Comparison of ENCODE assay signal across 8 mouse cellular contexts in genomic region chr4:115101682-115102081, GRCm38 (mm10). TPM values are rescaled to one million over a fixed set of nuclear protein-coding genes. Genes with fewer than 3 reads are reported as not detected.
DNase-seq lines count a peak whose midpoint lies in the region; ATAC-seq and TF ChIP-seq lines count a peak whose summit lies in the region.

No protein-coding gene starts in this region.

- H3K4me2 ChIP-seq in intestine, postnatal 0 days (replicated peaks; ENCODE audit: low read depth): peak overlapping the region; percentile 32
- H3K4me2 ChIP-seq in midbrain, embryonic 14.5 days (ENCODE audit: low read length): no peak overlapping the region
- peak overlapping the region; percentile 31 for H3K4me2 ChIP-seq in stomach, embryonic 15.5 days

- H3K9me3 ChIP-seq in intestine, postnatal 0 days (ENCODE audit: control insufficient read depth): no peaks in the 10 kb centered on the region
- H3K9me3 ChIP-seq in midbrain, embryonic 14.5 days (ENCODE audit: control insufficient read depth, low read length): no peaks in the 10 kb centered on the region
- H3K9me3 ChIP-seq in stomach, embryonic 15.5 days: no peaks in the 10 kb centered on the region

- WGBS in intestine, postnatal 0 days: 37% methylated on average over 6 of the region's 6 CpGs
- 41% methylated on average over 6 of the region's 6 CpGs for whole genome bisulfite sequencing in midbrain, embryonic 14.5 days
- WGBS in stomach, embryonic 15.5 days: 31% methylated on average over 6 of the region's 6 CpGs

- DNase-seq in urinary bladder, postnatal 25 days (ENCODE audit: low spot score): peak; percentile 35
- DNase-seq in urinary bladder, adult 18-20 months (ENCODE audit: low spot score in 2 of 2): no peak
- DNase-seq in cerebellum, postnatal 10 days: peak; percentile 82 to 86
- DNase-seq in frontal cortex, postnatal 25 days (ENCODE audit: low spot score in 2 of 2): peak; percentile 55 to 58
- peak; percentile 87 to 89 for DNase-seq in left cerebral cortex, postnatal 14 days (ENCODE audit: low spot score in 2 of 2)
- peak; percentile 89 for DNase-seq in midbrain, embryonic 14.5 days

- no peak overlapping the region for H3K9ac ChIP-seq in intestine, postnatal 0 days (ENCODE audit: low read depth, low read length)
- H3K9ac ChIP-seq in midbrain, embryonic 14.5 days (replicated peaks; ENCODE audit: low read length): no peak overlapping the region
- no peak overlapping the region for H3K9ac ChIP-seq in stomach, embryonic 15.5 days

- no peak overlapping the region for H3K27ac ChIP-seq in intestine, postnatal 0 days (ENCODE audit: low read depth, low read length)
- H3K27ac ChIP-seq in midbrain, embryonic 14.5 days (replicated peaks; ENCODE audit: low read depth, low read length): no peak overlapping the region
- no peak overlapping the region for H3K27ac ChIP-seq in stomach, embryonic 15.5 days

- no peaks in the 10 kb centered on the region for H3K27me3 ChIP-seq in intestine, postnatal 0 days (replicated peaks; ENCODE audit: control insufficient read depth, insufficient read depth, low read length)
- no peaks in the 10 kb centered on the region for H3K27me3 ChIP-seq in midbrain, embryonic 14.5 days (ENCODE audit: control insufficient read depth, insufficient read depth, low read length)
- H3K27me3 ChIP-seq in stomach, embryonic 15.5 days (replicated peaks): 0 out of 2 replicates have a peak, but pooled peaks cover 5% of the 10 kb centered on the region

- ATAC-seq in intestine, postnatal 0 days: no peak
- peak; percentile 57 for ATAC-seq in midbrain, embryonic 14.5 days (ENCODE audit: low FRiP score, low TSS enrichment)
- ATAC-seq in stomach, embryonic 15.5 days (ENCODE audit: insufficient read depth, low FRiP score, low read depth): peak; percentile 25; the same call in 1 of the 2 replicates

- H3K4me1 ChIP-seq in intestine, postnatal 0 days (replicated peaks; ENCODE audit: control insufficient read depth, insufficient read depth, low read length): 0 out of 2 replicates have a peak, but pooled peaks cover under 1% of the 10 kb centered on the region
- peaks cover 4% of the 10 kb centered on the region; the same call in 1 of the 2 replicates for H3K4me1 ChIP-seq in midbrain, embryonic 14.5 days (ENCODE audit: control insufficient read depth, insufficient read depth, low read length)
- peaks cover 5% of the 10 kb centered on the region for H3K4me1 ChIP-seq in stomach, embryonic 15.5 days

- intact Hi-C loops in left cerebral cortex, postnatal 14 days (cut with DNase I): loop anchor here (2.0 kb wide), 1 partner anchor 607 kb away; no protein-coding TSS in a partner anchor

- peak; percentile 98 for TF ChIP-seq CTCF in intestine, postnatal 0 days (IDR thresholded peaks at IDR 0.05; ENCODE audit: low read depth)

- no peak overlapping the region for H3K4me3 ChIP-seq in intestine, postnatal 0 days (ENCODE audit: low read depth, low read length)
- no peak overlapping the region for H3K4me3 ChIP-seq in midbrain, embryonic 14.5 days (replicated peaks; ENCODE audit: low read depth, low read length)
- H3K4me3 ChIP-seq in stomach, embryonic 15.5 days (replicated peaks): no peak overlapping the region

- no peaks in the 10 kb centered on the region for H3K36me3 ChIP-seq in intestine, postnatal 0 days (ENCODE audit: control insufficient read depth, insufficient read depth)
- no peaks in the 10 kb centered on the region for H3K36me3 ChIP-seq in midbrain, embryonic 14.5 days (ENCODE audit: control insufficient read depth, insufficient read depth, low read length)
- H3K36me3 ChIP-seq in stomach, embryonic 15.5 days: no peaks in the 10 kb centered on the region

RNA-seq across cellular contexts. Expression of gene Pdzk1ip1, which starts 13.2 kb away (rescaled TPM):
- polyA plus RNA-seq in intestine, postnatal 0 days (2015; fragmentation: Nextera tagmentation; extraction: Ambion mirVana): 358 and 402 TPM in 2 replicates
- total RNA-seq in left cerebral cortex, postnatal 14 days (2021): under 1 TPM in 1 of 2 experiments, not detected in 1; 0.44 TPM
- polyA plus RNA-seq in midbrain, embryonic 14.5 days (2014; fragmentation: Nextera tagmentation; extraction: Ambion mirVana): 2.0 and 4.5 TPM in 2 replicates
- polyA plus RNA-seq in stomach, embryonic 15.5 days (2015; fragmentation: Nextera tagmentation; extraction: Ambion mirVana): 82.4 and 96.6 TPM in 2 replicates

RNA-seq across cellular contexts. Expression of gene Cyp4x1, which starts 32.4 kb away (rescaled TPM):
- 0.21 TPM in 2 replicates for polyA plus RNA-seq in intestine, postnatal 0 days (2015; fragmentation: Nextera tagmentation; extraction: Ambion mirVana)
- total RNA-seq in left cerebral cortex, postnatal 14 days (2021): 10 to 100 TPM; 15.1 to 16.1 TPM
- polyA plus RNA-seq in midbrain, embryonic 14.5 days (2014; fragmentation: Nextera tagmentation; extraction: Ambion mirVana): 7.0 and 10.8 TPM in 2 replicates
- 0.41 and 0.45 TPM in 2 replicates for polyA plus RNA-seq in stomach, embryonic 15.5 days (2015; fragmentation: Nextera tagmentation; extraction: Ambion mirVana)

RNA-seq across cellular contexts. Expression of gene Tal1, which starts 45.5 kb away (rescaled TPM):
- polyA plus RNA-seq in intestine, postnatal 0 days (2015; fragmentation: Nextera tagmentation; extraction: Ambion mirVana): 0.22 and 0.27 TPM in 2 replicates
- 1 to 10 TPM; 2.3 to 2.7 TPM for total RNA-seq in left cerebral cortex, postnatal 14 days (2021)
- polyA plus RNA-seq in midbrain, embryonic 14.5 days (2014; fragmentation: Nextera tagmentation; extraction: Ambion mirVana): 23.1 and 23.8 TPM in 2 replicates
- 1.6 and 2.9 TPM in 2 replicates for polyA plus RNA-seq in stomach, embryonic 15.5 days (2015; fragmentation: Nextera tagmentation; extraction: Ambion mirVana)

Comparison
In these comparisons a context has a peak if more than half of its experiments do, and no peak if none do; other contexts are left out.
1. DNase-seq: peak in urinary bladder, postnatal 25 days (single experiment), cerebellum, postnatal 10 days (2 of 2), frontal cortex, postnatal 25 days (2 of 2), left cerebral cortex, postnatal 14 days (2 of 2) and midbrain, embryonic 14.5 days (single experiment); none in urinary bladder, adult 18-20 months (0 of 2).
2. RNA of gene Pdzk1ip1, which starts 13.2 kb away (polyA plus RNA-seq): 358 to 402 TPM in intestine, postnatal 0 days and 82.4 to 96.6 TPM in stomach, embryonic 15.5 days; 2.0 to 4.5 TPM in midbrain, embryonic 14.5 days; every median in the first group is over 10 times any median in the second.